Mouse (Mus musculus): ENCODE data around the gene Sptlc2.

DNA sequence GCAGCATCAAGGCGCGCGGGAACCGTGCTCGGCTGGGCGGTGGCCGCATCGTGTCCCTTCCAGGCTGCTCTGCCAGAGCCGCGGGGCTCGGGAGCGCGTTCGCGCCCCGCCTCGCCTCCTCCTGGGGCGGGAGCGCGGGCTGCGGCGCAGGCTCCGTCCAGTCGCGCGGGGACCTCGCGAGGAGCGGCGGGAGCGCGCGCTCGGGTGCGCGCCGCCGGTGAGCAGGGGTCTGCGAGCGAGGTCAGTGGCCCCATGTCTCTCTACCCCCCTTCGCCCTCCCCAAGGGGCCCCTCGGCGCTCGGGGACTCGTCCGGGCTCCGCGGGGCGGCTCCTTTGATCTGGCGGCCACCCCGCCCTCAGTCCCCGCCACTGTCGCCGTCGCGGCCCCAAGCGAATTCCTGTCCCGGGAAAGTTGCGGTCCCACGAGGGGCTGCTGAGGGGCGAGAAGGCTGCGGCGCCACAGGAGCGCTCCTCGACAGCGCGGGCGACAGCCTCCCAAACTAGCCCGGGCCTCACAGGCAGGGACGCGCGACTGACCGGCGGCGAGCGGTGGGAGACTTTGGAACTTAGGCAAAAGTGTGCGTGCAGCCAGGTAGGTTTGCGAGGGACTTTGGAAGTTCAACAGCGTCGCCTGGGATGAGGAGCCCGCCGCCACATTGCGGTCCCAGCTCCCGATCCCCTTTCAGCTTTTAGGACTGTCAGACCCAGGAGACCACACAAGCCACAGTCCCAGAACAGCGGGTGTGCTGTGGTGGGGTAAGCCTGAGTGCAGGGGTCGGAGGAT, 88.3 kb downstream of the Sptlc2 start, which contains the start of gene Ism2:
- TF ChIP-seq POLR2A (IDR thresholded peaks at IDR 0.05; ENCODE audit: low read depth, low read length), result 0 out of 2 replicates have a peak, but pooled peaks have one; percentile 14
- TF ChIP-seq HCFC1 (IDR thresholded peaks at IDR 0.05; ENCODE audit: low read depth, low read length), result no peak
- TF ChIP-seq MAFK (IDR thresholded peaks at IDR 0.05; ENCODE audit: insufficient replicate concordance, low read length), result no peak
- TF ChIP-seq CTCF (conservative IDR thresholded peaks at IDR 0.05 in 1 of 2, IDR thresholded peaks at IDR 0.05 in 1 of 2; ENCODE audit: low read depth in 2 of 2, low read length in 2 of 2), result no peak
- TF ChIP-seq BHLHE40 (IDR thresholded peaks at IDR 0.05; ENCODE audit: low read depth, low read length), result no peak
- no peak for TF ChIP-seq MAX (IDR thresholded peaks at IDR 0.05; ENCODE audit: low read length)
- no peak for TF ChIP-seq ZKSCAN1 (IDR thresholded peaks at IDR 0.05; ENCODE audit: borderline replicate concordance, low read depth, low read length)
- TF ChIP-seq EP300 (IDR thresholded peaks at IDR 0.05; ENCODE audit: low read length), result no peak

Data from CH12.LX (cell line).